Mouse (Mus musculus): Measurements from ENCODE around the gene Dhrs4. TPM values are rescaled to one million over a fixed set of nuclear protein-coding genes. Genes with fewer than 3 reads are reported as not detected.

Gene Dhrs4
- polyA plus RNA-seq, 1 experiment from 2014 or later, result 70.4 TPM

DNA sequence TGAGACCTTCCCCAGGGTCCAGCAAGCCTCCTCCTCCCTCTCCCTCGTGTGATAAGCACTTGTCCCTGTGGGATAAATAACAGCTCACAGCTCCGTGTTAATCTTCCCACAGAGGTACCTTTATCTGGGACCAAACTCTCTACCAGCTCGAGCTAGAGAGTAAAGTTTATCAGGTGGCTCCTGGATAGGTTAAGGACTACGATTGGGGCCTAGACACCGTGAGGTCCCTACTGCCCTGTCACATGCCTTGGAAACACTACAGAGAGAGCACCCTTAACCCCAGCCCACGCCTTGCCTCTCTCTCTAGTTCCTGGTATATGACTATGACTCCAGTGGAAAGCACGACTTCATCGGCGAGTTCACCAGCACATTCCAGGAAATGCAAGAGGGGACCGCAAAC lies 35.4 kb downstream of the Dhrs4 start:
- WGBS, result 74% methylated on average over 10 of the region's 10 CpGs
- peaks cover 3% of the 10 kb centered on the region; the same call in 1 of the 2 replicates for H3K27me3 ChIP-seq
- H3K4me3 ChIP-seq, result no peak overlapping the region
- H3K4me2 ChIP-seq, result no peak overlapping the region
- no peak for ATAC-seq
- peaks cover 6% of the 10 kb centered on the region for H3K4me1 ChIP-seq
- no peak overlapping the region for H3K9ac ChIP-seq
- no peaks in the 10 kb centered on the region for H3K9me3 ChIP-seq (replicated peaks)
- no peaks in the 10 kb centered on the region for H3K36me3 ChIP-seq (ENCODE audit: poor library complexity, severe bottlenecking)
- H3K27ac ChIP-seq, result no peak overlapping the region

GRCm38 (mm10) chr14:55515846-55516245 lies 37.3 kb downstream of the Dhrs4 start:
- no peak for ATAC-seq

DNA sequence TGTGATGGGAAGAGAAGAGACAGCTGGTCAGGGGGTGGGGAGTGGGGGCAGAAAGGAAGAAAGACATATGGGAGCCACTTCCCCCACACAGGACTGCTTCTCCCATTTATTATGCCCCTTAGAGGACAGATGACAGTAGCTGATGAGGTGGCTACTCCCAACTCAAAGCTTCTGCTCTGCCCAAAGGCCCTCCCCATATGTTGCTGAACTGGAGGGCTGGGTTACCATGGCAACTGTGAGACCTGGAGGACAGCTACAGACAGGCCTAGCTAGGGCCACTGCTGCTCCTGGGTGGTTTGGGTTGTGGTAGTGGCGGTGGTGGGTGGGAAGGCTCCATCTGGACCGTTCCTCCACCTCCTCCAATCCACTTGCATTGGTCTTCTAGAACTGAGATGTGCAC lies 40.3 kb downstream of the Dhrs4 start:
- WGBS, result 42% methylated on average over 2 of the region's 2 CpGs
- Histone ChIP-seq H3K9me3 (replicated peaks) (no peaks in the 10 kb centered on the region), H3K4me1 (peaks cover 10% of the 10 kb centered on the region; the same call in 1 of the 2 replicates), H3K36me3 (ENCODE audit: poor library complexity, severe bottlenecking) (no peaks in the 10 kb centered on the region), H3K9ac (no peak overlapping the region), H3K27me3 (peaks cover 15% of the 10 kb centered on the region), H3K4me2 (no peak overlapping the region), H3K27ac (no peak overlapping the region), H3K4me3 (no peak overlapping the region)
- ATAC-seq, result peak; percentile 57

More at GRCm38 (mm10) chr14:55515846-55516245, 37.3 kb downstream of the Dhrs4 start:
- Histone ChIP-seq H3K4me3 (no peak overlapping the region), H3K36me3 (ENCODE audit: poor library complexity, severe bottlenecking) (no peaks in the 10 kb centered on the region), H3K9me3 (replicated peaks) (no peaks in the 10 kb centered on the region), H3K27ac (no peak overlapping the region), H3K9ac (no peak overlapping the region), H3K27me3 (peaks cover 3% of the 10 kb centered on the region; the same call in 1 of the 2 replicates), H3K4me2 (no peak overlapping the region), H3K4me1 (peaks cover 11% of the 10 kb centered on the region)
- WGBS, result 90% methylated on average over 4 of the region's 4 CpGs

GRCm38 (mm10) chr14:55519604-55520003 lies 41.0 kb downstream of the Dhrs4 start:
- WGBS, result 62% methylated on average over 4 of the region's 4 CpGs
- no peaks in the 10 kb centered on the region for H3K9me3 ChIP-seq (replicated peaks)

GRCm38 (mm10) chr14:55520451-55521361 lies 42.1 kb downstream of the Dhrs4 start:
- Histone ChIP-seq H3K4me3 (peak overlapping the region; percentile 53), H3K9ac (peak overlapping the region; percentile 66), H3K27ac (peak overlapping the region; percentile 57; the same call in 1 of the 2 replicates), H3K4me1 (peaks cover 10% of the 10 kb centered on the region; the same call in 1 of the 2 replicates), H3K9me3 (replicated peaks) (no peaks in the 10 kb centered on the region), H3K36me3 (ENCODE audit: poor library complexity, severe bottlenecking) (no peaks in the 10 kb centered on the region), H3K4me2 (peak overlapping the region; percentile 91), H3K27me3 (peaks cover 15% of the 10 kb centered on the region)
- WGBS, result under 1% methylated on average over 61 of the region's 61 CpGs
- ATAC-seq, result peak; percentile 80

More at GRCm38 (mm10) chr14:55519604-55520003, 41.0 kb downstream of the Dhrs4 start:
- Histone ChIP-seq H3K4me3 (no peak overlapping the region), H3K4me1 (peaks cover 10% of the 10 kb centered on the region; the same call in 1 of the 2 replicates), H3K36me3 (ENCODE audit: poor library complexity, severe bottlenecking) (no peaks in the 10 kb centered on the region), H3K27ac (no peak overlapping the region), H3K27me3 (peaks cover 15% of the 10 kb centered on the region), H3K9ac (no peak overlapping the region), H3K4me2 (no peak overlapping the region)
- ATAC-seq, result no peak

DNA sequence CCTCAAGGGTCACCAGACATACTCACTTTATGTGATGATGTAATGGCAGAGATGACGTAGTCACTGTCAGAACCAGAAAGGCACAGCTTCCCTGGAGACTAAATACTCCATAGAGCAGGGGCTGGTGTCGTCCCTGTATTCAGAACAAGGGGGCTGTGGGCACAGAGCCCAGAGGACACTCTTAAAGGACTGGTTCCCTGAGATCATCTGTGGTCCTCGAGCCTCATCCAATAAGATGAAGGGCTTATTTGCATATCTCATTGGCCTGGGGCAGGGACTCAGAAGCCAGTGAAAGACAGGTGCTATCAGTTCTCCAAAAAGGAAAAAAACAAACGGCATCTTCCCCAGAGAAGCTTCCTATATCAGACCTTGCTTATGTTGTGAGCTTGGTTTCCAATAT lies 45.5 kb downstream of the Dhrs4 start:
- ATAC-seq, result no peak
- Histone ChIP-seq H3K36me3 (ENCODE audit: poor library complexity, severe bottlenecking) (no peaks in the 10 kb centered on the region), H3K27me3 (peaks cover 17% of the 10 kb centered on the region), H3K27ac (no peak overlapping the region), H3K9ac (no peak overlapping the region), H3K4me1 (peaks cover 10% of the 10 kb centered on the region; the same call in 1 of the 2 replicates), H3K9me3 (replicated peaks) (no peaks in the 10 kb centered on the region), H3K4me3 (no peak overlapping the region), H3K4me2 (no peak overlapping the region)
- 64% methylated on average over 4 of the region's 4 CpGs for WGBS

GRCm38 (mm10) chr14:55524785-55525184 lies 46.2 kb downstream of the Dhrs4 start, which contains the start of gene Nrl:
Gene Nrl (minus strand): TSS chr14:55524981.
- Histone ChIP-seq H3K27me3 (peaks cover 21% of the 10 kb centered on the region), H3K4me3 (no peak within 1 kb of the TSS), H3K4me2 (no peak within 1 kb of the TSS), H3K9ac (no peak within 1 kb of the TSS), H3K27ac (no peak within 1 kb of the TSS), H3K36me3 (ENCODE audit: poor library complexity, severe bottlenecking) (no peaks in the 10 kb centered on the region), H3K4me1 (peaks cover 10% of the 10 kb centered on the region; the same call in 1 of the 2 replicates), H3K9me3 (replicated peaks) (no peaks in the 10 kb centered on the region)
- ATAC-seq, result no peak
- WGBS, result 44% methylated on average over 8 of the region's 8 CpGs

DNA sequence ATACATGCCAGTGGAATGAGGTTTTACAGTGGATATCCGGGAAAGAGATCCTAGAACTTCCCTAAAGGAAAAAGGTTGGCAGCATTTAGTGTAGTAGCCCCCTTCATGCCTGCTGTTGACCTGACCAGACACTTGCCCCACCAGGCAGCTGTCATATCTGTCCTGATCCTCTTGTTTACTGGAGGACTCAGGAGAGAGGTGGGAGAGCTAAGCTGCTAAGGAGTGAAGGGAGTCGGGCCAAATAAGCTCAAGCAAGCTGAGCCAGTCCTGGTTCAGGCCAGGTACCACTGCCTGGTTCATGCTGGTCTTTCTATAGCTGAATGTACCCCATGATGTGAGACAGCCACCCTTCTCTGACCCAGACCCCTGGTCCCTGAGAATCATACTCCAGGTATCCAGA lies 48.1 kb downstream of the Dhrs4 start:
- Histone ChIP-seq H3K4me1 (no peaks in the 10 kb centered on the region), H3K9ac (no peak overlapping the region), H3K4me3 (no peak overlapping the region), H3K27me3 (peaks cover 26% of the 10 kb centered on the region), H3K9me3 (replicated peaks) (no peaks in the 10 kb centered on the region), H3K27ac (no peak overlapping the region), H3K4me2 (no peak overlapping the region), H3K36me3 (ENCODE audit: poor library complexity, severe bottlenecking) (no peaks in the 10 kb centered on the region)
- 76% methylated on average over 2 of the region's 2 CpGs for WGBS
- no peak for ATAC-seq

DNA sequence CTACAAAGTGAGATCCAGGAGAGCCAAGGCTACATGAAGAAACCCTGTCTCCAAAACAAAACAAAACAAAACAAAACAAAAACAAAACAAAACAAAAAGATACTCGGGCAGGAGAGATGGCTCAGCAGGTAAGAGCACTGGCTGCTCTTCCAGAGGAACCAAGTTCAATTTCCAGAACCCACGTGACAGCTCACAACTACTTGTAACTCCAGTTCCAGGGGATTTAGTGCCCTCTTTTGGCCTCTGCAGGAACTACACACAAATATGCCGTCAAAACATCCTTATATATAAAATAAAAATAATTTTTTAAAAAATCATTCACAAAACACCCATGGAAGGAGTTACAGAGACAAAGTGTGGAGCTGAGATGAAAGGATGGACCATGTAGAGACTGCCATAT lies 49.4 kb downstream of the Dhrs4 start:
- Histone ChIP-seq H3K4me2 (no peak overlapping the region), H3K27me3 (peaks cover 19% of the 10 kb centered on the region; the same call in 1 of the 2 replicates), H3K4me1 (no peaks in the 10 kb centered on the region), H3K9me3 (replicated peaks) (no peaks in the 10 kb centered on the region), H3K9ac (no peak overlapping the region), H3K4me3 (no peak overlapping the region), H3K36me3 (ENCODE audit: poor library complexity, severe bottlenecking) (no peaks in the 10 kb centered on the region), H3K27ac (no peak overlapping the region)
- no peak for ATAC-seq
- 19% methylated on average over 3 of the region's 3 CpGs for WGBS

- peaks cover 17% of the 10 kb centered on the region for H3K4me1 ChIP-seq
- ATAC-seq, result no peak
- WGBS, result 59% methylated on average over 6 of the region's 6 CpGs
- no peaks in the 10 kb centered on the region; the same call in 1 of the 2 replicates for H3K27me3 ChIP-seq
- no peaks in the 10 kb centered on the region for H3K9me3 ChIP-seq (replicated peaks)
- H3K4me3 ChIP-seq, result no peak overlapping the region
- no peak overlapping the region for H3K4me2 ChIP-seq
- no peak overlapping the region for H3K27ac ChIP-seq
- no peaks in the 10 kb centered on the region for H3K36me3 ChIP-seq (ENCODE audit: poor library complexity, severe bottlenecking)
- H3K9ac ChIP-seq, result no peak overlapping the region
Measured at GRCm38 (mm10) chr14:55536116-55536745, 57.7 kb downstream of the Dhrs4 start.

Data from forebrain, embryonic 13.5 days (tissue).